Mouse (Mus musculus) forebrain, embryonic 12.5 days (tissue): ENCODE data around the gene Tufm. TPM values are rescaled to one million over a fixed set of nuclear protein-coding genes. Genes with fewer than 3 reads are reported as not detected.

Experiments
- ATAC-seq: fragments of 200-750 bp; cut with Nextera tagmentation; 2 replicates; pipeline ENCODE4 v1.8.0; 2017; ENCODE audit warnings: moderate TSS enrichment; ENCODE audit not compliant: low FRiP score
- H3K27ac ChIP-seq: fragments of 300-500 bp; sonication (generic); 2 replicates; pipeline ENCODE4 v1.5.1; 2016; ENCODE audit warnings: mild to moderate bottlenecking
- H3K27me3 ChIP-seq: fragments of 300-500 bp; sonication (generic); 2 replicates; pipeline ENCODE4 v1.6.1; 2016; ENCODE audit warnings: mild to moderate bottlenecking
- H3K36me3 ChIP-seq: fragments of 300-500 bp; sonication (generic); replicated peaks from 2 replicates; pipeline ENCODE4 v1.6.1; 2016; ENCODE audit warnings: mild to moderate bottlenecking
- H3K4me1 ChIP-seq: fragments of 300-500 bp; sonication (generic); 2 replicates; pipeline ENCODE4 v1.6.1; 2016
- H3K4me2 ChIP-seq: fragments of 300-500 bp; sonication (generic); 2 replicates; pipeline ENCODE4 v1.6.1; 2016; ENCODE audit warnings: mild to moderate bottlenecking, moderate library complexity
- H3K4me3 ChIP-seq: fragments of 300-500 bp; sonication (generic); replicated peaks from 2 replicates; pipeline ENCODE4 v1.5.1; 2016; ENCODE audit warnings: mild to moderate bottlenecking
- H3K9ac ChIP-seq: fragments of 300-500 bp; sonication (generic); 2 replicates; pipeline ENCODE4 v1.6.1; 2016; ENCODE audit warnings: mild to moderate bottlenecking
- H3K9me3 ChIP-seq: fragments of 300-500 bp; sonication (generic); 2 replicates; pipeline ENCODE4 v1.6.1; 2016
- WGBS: fragments of 180-500 bp; shearing (Covaris S2); methylation state at CpG from one replicate; pipeline ENCODE4 v1.1.7; 2016; 5-methylcytosine and 5-hydroxymethylcytosine counted together
- polyA plus RNA-seq: library from polyadenylated mRNA; unstranded; fragments of >200 nt; fragmentation: Nextera tagmentation; extraction: Ambion mirVana; gene quantifications from 2 replicates; pipeline ENCODE4 v1.2.1, GENCODE M21; 2016

Gene Tufm
- polyA plus RNA-seq, 1 experiment from 2014 or later: 113 TPM

DNA sequence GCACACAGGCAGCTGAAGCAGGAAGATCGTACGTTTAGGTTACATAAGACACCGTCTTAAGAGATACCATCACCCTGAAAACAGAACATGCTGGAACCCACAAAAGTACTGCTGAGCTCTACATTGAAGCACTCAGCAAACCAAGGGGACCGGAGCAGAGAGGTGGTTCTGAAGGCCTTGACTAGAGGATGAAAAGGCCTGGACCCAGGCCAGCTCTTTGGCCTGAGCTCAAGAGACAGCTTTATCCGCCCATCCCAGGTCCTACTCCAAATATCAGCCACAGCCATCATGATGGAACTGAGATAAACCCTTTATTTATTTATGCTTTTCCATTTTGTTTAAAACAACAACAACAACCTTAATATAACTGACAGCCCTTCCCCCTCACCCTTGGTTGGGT lies 20.5 kb upstream of the Tufm start:
- Histone ChIP-seq H3K27ac (no peak overlapping the region), H3K4me1 (no peaks in the 10 kb centered on the region), H3K27me3 (no peaks in the 10 kb centered on the region), H3K4me2 (no peak overlapping the region), H3K36me3 (peaks cover 55% of the 10 kb centered on the region), H3K4me3 (no peak overlapping the region), H3K9me3 (no peaks in the 10 kb centered on the region), H3K9ac (no peak overlapping the region)
- WGBS: 94% methylated on average over 5 of the region's 5 CpGs
- ATAC-seq: no peak

DNA sequence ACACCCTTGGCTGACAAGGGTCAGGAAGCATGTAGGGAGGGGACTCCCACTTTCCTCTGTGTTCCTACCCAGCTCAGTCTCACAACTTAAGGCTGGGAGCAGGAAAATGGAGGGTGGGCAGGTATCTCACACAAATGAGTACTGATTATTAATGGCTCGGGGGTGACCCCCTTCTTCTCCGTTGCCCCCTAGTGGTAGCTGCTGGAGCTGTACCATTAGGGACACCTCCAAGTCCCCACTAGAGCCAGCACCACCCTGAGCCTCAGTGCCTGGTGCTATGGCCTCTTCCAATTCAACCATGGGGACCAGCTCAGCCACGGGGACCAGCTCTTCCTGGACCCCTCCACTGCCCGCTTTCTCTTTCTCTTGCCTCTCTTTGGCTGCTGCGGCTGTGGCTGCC lies 19.9 kb upstream of the Tufm start:
- H3K27ac ChIP-seq: no peak overlapping the region
- peaks cover 60% of the 10 kb centered on the region for H3K36me3 ChIP-seq
- H3K27me3 ChIP-seq: no peaks in the 10 kb centered on the region
- H3K4me1 ChIP-seq: no peaks in the 10 kb centered on the region
- H3K4me2 ChIP-seq: no peak overlapping the region
- H3K4me3 ChIP-seq: no peak overlapping the region
- H3K9ac ChIP-seq: no peak overlapping the region
- 62% methylated on average over 5 of the region's 5 CpGs for WGBS
- ATAC-seq: no peak
- H3K9me3 ChIP-seq: no peaks in the 10 kb centered on the region

DNA sequence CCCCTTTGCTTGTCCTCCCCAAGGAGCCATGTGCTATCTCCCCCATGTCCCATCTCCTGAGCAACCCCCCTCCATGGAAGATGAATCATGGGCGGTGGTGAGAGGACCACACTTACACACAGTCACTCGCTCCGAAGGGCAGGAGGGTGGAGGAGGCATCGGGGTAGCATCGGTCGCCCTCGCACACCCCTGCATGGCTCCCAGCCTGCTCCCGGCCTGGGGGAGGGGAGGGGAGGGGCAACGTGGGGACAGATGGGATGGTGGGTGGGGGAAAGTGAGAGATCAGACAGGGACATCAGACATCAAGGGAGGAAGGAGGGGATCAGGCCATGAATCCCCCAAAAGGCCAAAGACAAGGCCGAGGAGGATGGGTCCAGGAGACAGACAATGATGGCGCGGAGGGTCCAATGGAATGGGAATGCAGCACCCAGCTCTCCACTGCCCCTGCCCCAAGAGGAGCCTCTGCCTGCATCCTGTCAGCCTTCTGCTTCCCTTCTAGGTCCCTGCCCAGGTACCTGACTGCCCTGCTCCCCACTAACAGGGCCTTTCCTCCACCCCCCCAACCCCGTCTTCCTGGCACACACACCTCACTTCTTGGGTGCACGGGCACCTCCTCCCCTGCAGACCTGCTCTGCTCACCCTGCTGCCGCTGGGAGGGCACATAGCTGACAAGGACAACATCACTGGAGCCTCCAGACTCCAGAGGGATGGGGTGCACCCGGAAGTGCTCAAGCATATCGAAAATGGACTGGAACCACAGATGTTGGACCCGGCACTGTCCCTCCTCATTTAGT lies 19.1 kb upstream of the Tufm start:
- Histone ChIP-seq H3K36me3 (peaks cover 67% of the 10 kb centered on the region), H3K4me3 (no peak overlapping the region), H3K4me1 (peaks cover 1% of the 10 kb centered on the region; the same call in 1 of the 2 replicates), H3K4me2 (no peak overlapping the region), H3K9me3 (no peaks in the 10 kb centered on the region), H3K27me3 (no peaks in the 10 kb centered on the region), H3K9ac (no peak overlapping the region), H3K27ac (no peak overlapping the region)
- no peak for ATAC-seq
- whole genome bisulfite sequencing: 89% methylated on average over 15 of the region's 18 CpGs

DNA sequence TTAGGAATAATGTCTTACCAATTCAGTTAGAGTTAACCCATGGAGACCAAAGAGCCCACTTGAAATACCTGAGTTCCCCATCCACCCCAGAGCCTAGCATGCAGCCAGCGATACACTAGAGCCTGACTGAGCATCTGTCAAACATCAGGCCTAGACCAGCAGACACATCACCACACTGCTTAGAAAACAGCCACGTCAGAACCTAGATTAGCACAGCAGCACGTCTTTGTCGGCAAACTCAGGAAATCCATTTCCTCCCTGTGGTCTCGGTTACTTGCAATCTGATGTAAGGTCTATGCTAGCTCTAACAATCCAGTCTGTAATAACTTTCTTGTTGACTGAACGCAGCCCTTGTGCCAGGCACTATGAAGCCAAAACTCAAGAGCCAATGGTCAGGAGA lies 17.1 kb upstream of the Tufm start:
- H3K4me1 ChIP-seq: peaks cover 15% of the 10 kb centered on the region
- no peak overlapping the region for H3K4me3 ChIP-seq
- H3K27ac ChIP-seq: no peak overlapping the region
- H3K27me3 ChIP-seq: no peaks in the 10 kb centered on the region
- ATAC-seq: no peak
- H3K4me2 ChIP-seq: no peak overlapping the region
- H3K9ac ChIP-seq: no peak overlapping the region
- 90% methylated on average over 6 of the region's 6 CpGs for WGBS
- H3K9me3 ChIP-seq: no peaks in the 10 kb centered on the region
- peaks cover 67% of the 10 kb centered on the region for H3K36me3 ChIP-seq

DNA sequence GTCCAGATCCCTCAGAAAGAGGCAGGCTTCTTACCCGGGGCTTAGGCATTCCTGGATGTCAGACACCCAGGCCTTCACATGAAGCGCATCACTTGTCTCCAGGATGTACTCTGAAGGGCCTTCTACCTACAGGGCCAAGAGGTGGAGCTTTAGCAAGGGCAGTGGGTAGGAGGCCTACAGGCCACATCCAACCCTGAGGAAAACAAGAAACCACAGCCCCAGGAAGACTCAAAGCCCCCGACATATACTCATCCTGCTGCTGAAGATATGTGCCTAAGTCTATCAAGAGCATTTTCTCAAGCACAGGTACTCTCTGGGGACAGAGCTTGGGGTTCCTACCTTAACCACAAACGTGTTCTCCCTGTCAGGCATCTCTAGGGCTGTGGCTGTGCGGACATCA lies 15.8 kb upstream of the Tufm start:
- H3K27ac ChIP-seq: no peak overlapping the region
- no peak overlapping the region for H3K4me2 ChIP-seq
- H3K4me3 ChIP-seq: no peak overlapping the region
- H3K4me1 ChIP-seq: peaks cover 24% of the 10 kb centered on the region
- WGBS: 92% methylated on average over 5 of the region's 5 CpGs
- H3K36me3 ChIP-seq: peaks cover 65% of the 10 kb centered on the region
- no peaks in the 10 kb centered on the region for H3K9me3 ChIP-seq
- H3K9ac ChIP-seq: no peak overlapping the region
- no peaks in the 10 kb centered on the region for H3K27me3 ChIP-seq
- no peak for ATAC-seq

DNA sequence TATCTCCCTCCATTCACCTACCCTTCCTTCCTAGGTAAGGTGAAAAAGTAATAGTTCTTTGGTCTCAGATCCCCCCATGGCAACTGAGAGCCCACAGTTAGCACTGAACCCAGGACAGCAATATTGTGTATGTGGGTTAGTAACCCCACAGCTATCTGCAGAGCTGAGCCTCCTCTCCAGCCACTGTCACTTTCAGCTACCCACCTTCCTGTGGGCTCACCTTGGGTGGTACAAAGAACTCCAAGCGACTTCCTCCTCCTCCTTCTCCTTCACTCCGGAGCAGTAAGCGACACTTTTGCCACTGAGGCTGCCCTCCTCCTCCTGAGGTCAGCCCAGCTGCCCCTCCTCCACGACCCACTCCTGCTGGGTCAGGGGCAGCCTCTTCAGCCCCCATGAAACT lies 15.3 kb upstream of the Tufm start:
- 91% methylated on average over 4 of the region's 4 CpGs for WGBS
- H3K36me3 ChIP-seq: peaks cover 60% of the 10 kb centered on the region

DNA sequence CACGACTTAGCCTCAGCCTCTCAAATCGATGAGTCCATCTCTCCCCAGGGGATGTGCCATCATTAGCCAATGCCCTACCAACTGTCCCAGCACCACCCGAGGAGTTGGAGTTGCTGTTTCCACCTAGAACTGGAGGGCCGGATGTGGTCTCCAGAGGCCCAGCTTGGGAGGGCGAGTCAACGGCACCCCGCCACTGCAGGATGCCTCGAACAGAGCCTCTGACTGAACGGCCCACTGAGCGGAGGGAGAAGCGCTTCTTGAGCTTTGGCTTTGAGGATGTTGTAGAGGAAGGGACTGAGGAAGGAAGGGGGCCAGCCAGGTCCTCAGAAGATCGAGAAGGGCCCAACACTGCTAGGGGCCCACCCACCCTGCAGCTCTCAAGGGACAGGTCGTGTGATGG lies 14.9 kb upstream of the Tufm start:
- Histone ChIP-seq H3K27me3 (no peaks in the 10 kb centered on the region), H3K36me3 (peaks cover 55% of the 10 kb centered on the region), H3K4me1 (peaks cover 24% of the 10 kb centered on the region), H3K27ac (0 out of 2 replicates have a peak overlapping the region, but pooled peaks have one; percentile 8), H3K4me2 (no peak overlapping the region), H3K9me3 (no peaks in the 10 kb centered on the region), H3K4me3 (no peak overlapping the region), H3K9ac (no peak overlapping the region)
- WGBS: 93% methylated on average over 13 of the region's 13 CpGs
- ATAC-seq: no peak

More for the DNA sequence above, 15.3 kb upstream of the Tufm start:
- Histone ChIP-seq H3K4me3 (no peak overlapping the region), H3K27me3 (no peaks in the 10 kb centered on the region), H3K4me1 (peaks cover 24% of the 10 kb centered on the region), H3K27ac (no peak overlapping the region), H3K4me2 (no peak overlapping the region), H3K9ac (no peak overlapping the region), H3K9me3 (no peaks in the 10 kb centered on the region)
- no peak for ATAC-seq

DNA sequence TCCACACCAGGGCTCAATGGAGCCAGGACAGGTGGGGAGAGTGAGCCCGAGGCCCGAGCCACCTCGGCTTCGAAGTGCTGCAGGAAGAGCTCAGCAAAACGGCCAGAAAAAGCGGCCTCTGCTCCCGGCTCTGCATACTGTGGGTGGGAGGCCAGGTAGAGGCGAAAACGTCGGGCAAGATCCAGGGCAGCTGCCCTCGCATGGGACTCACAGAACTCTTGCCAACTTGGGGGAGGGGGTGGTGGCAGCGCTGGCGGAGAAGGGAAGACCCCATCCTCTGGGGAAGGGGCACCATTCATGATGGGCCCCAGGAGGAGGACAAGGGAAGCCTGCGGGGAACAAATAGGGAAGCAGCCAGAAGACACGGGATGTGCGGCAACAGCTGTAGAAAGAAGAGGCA lies 14.4 kb upstream of the Tufm start:
- no peak overlapping the region for H3K4me3 ChIP-seq
- peaks cover 24% of the 10 kb centered on the region for H3K4me1 ChIP-seq
- no peak overlapping the region for H3K9ac ChIP-seq
- H3K4me2 ChIP-seq: no peak overlapping the region
- 0 out of 2 replicates have a peak overlapping the region, but pooled peaks have one; percentile 8 for H3K27ac ChIP-seq
- no peak for ATAC-seq
- 93% methylated on average over 16 of the region's 16 CpGs for WGBS
- no peaks in the 10 kb centered on the region for H3K27me3 ChIP-seq
- H3K36me3 ChIP-seq: peaks cover 51% of the 10 kb centered on the region
- H3K9me3 ChIP-seq: no peaks in the 10 kb centered on the region

DNA sequence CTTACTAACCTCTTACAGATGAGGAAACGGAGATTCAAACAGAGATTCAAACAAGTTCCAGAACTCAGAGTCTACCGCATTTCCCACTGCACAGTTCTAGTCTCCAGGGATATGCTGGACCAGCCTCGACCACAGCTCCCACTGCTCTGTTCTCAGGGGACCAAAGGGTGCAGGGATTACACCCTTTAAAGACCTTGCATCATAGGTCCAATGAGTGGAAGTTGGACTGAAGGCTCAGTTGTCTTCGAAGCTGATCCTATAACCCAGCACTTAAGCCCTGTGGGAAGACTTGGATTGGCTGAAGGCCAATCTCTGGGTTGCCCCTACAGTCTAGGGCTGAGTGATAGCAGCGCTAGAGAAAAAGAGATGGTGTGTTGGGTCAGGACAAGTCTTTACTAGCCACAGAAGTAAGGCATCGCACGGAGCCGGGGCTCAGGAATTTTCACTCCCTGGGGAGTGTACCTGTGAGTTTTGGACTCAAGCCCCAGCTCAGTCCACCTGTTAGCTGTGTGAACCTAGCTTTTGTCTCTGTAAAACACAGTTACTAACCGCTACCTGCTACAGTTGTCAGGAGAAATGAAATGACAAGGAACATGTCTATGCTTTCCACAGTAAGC lies 13.6 kb upstream of the Tufm start:
- Histone ChIP-seq H3K36me3 (peaks cover 42% of the 10 kb centered on the region), H3K9ac (peak overlapping the region; percentile 97; the same call in 1 of the 2 replicates), H3K4me1 (peaks cover 24% of the 10 kb centered on the region), H3K27ac (no peak overlapping the region), H3K27me3 (no peaks in the 10 kb centered on the region), H3K4me2 (peak overlapping the region; percentile 82), H3K9me3 (no peaks in the 10 kb centered on the region), H3K4me3 (peak overlapping the region; percentile 92)
- WGBS: 90% methylated on average over 9 of the region's 9 CpGs
- ATAC-seq: no peak

DNA sequence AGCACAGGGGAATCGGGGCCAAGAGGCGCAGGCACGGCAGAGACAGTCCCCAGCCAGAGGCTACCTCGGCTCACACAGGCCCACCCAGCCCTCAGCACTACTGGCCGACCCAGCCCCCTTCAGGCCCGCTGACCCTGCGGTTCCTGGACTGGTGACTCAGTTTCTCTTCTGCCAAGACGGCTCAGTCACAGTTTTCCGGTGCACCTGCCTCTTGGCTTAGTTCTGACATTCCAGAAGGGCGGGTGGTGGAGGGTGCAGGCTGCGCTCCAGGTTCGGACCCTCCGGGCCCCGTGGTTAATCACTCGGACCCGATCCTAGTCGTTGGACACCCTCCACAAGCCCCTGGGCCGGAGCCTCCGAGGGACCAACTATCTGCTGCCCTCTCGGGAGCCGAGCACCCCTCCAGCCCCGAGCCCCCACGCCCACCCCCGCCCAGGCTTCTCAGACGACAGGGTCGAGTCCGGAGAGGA lies 12.6 kb upstream of the Tufm start:
- peak overlapping the region; percentile 95 for H3K27ac ChIP-seq
- ATAC-seq: peak; percentile 76
- H3K36me3 ChIP-seq: peaks cover 33% of the 10 kb centered on the region
- peak overlapping the region; percentile 92 for H3K4me3 ChIP-seq
- WGBS: 2% methylated on average over 27 of the region's 27 CpGs
- peak overlapping the region; percentile 82 for H3K4me2 ChIP-seq
- no peaks in the 10 kb centered on the region for H3K9me3 ChIP-seq
- peak overlapping the region; percentile 97 for H3K9ac ChIP-seq
- H3K27me3 ChIP-seq: no peaks in the 10 kb centered on the region
- peaks cover 24% of the 10 kb centered on the region for H3K4me1 ChIP-seq

DNA sequence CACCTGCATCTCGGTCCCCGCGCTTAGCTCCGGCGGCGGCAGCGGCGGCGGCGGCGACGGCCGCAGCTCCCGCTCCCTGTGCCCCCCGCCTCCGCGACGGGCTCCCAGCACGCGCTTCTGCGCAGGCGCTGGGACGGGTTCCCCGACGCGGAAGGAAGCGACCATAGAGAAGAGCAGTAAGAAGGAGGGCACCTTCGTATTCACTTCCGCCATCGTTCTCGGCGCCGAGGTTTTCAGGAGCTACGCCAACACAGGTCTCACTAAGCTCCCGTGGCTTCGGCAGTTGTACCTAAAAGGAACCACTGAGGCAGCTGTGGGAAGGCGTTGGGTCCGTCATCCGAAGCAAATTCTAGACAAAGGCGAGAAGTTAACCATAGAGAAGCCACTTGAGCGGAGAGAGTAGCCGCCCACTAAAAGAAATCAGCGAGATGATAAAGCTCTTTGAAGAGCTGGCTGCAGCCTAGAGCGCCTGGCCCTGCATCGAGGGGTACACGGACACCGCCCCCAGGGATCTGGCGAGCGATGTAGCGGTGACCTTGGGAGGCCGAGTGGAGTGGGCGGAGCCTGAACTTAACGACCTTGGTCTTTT lies 12.1 kb upstream of the Tufm start, which contains the start of gene Sh2b1:
Gene Sh2b1 (minus strand): TSS at position 432 of the 589 bp plus-strand sequence.
- H3K4me1 ChIP-seq: peaks cover 24% of the 10 kb centered on the region
- H3K4me3 ChIP-seq: peak within 1 kb of the TSS; percentile 92
- H3K9me3 ChIP-seq: no peaks in the 10 kb centered on the region
- ATAC-seq: peak; percentile 91
- H3K27me3 ChIP-seq: no peaks in the 10 kb centered on the region
- under 1% methylated on average over 53 of the region's 53 CpGs for WGBS
- H3K36me3 ChIP-seq: peaks cover 27% of the 10 kb centered on the region
- peak within 1 kb of the TSS; percentile 82 for H3K4me2 ChIP-seq
- peak within 1 kb of the TSS; percentile 95 for H3K27ac ChIP-seq
- peak within 1 kb of the TSS; percentile 97 for H3K9ac ChIP-seq

DNA sequence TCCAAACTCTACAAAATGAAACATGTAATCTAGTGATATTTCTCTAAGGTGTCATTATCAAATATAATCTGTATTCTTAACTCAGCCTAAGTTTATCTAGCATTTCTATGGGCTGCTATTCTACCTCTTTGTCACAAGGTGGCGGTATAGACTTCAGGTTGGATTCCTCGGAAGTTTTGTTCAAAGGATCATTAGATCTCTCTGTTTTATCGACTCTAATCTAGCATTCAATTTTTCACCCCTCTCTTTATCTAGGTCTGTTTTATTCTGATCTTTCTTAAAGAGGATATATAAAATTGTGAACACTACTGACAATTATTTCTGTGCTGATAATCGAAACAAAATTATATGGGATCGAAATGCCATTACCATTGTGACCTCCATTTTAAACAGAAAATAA lies 5.5 kb upstream of the Tufm start:
- Histone ChIP-seq H3K9me3 (no peaks in the 10 kb centered on the region), H3K4me3 (no peak overlapping the region), H3K9ac (no peak overlapping the region), H3K4me1 (peaks cover 8% of the 10 kb centered on the region), H3K27me3 (no peaks in the 10 kb centered on the region), H3K36me3 (no peaks in the 10 kb centered on the region), H3K4me2 (no peak overlapping the region), H3K27ac (no peak overlapping the region)
- 22% methylated on average over 5 of the region's 5 CpGs for WGBS
- no peak for ATAC-seq
